Mouse (Mus musculus) limb, embryonic 11.5 days (tissue): Measurements from ENCODE around the gene Gm10197. TPM values are rescaled to one million over a fixed set of nuclear protein-coding genes. Genes with fewer than 3 reads are reported as not detected.

Experiments
- ATAC-seq: fragments of 200-750 bp; cut with Nextera tagmentation; 2 replicates; pipeline ENCODE4 v1.8.0; 2017; ENCODE audit warnings: low read depth; ENCODE audit not compliant: insufficient number of reproducible peaks, low FRiP score, low TSS enrichment
- DNase-seq: peaks from one replicate; pipeline ENCODE4 v3.0.0-alpha.2; 2015; ENCODE audit warnings: low spot score
- H3K27ac ChIP-seq: fragments of 300-500 bp; sonication (generic); replicated peaks from 2 replicates; pipeline ENCODE4 v1.5.1; 2014; ENCODE audit warnings: low read depth, mild to moderate bottlenecking, low read length
- H3K27me3 ChIP-seq: fragments of 300-500 bp; sonication (generic); 2 replicates; pipeline ENCODE4 v1.6.1; 2014; ENCODE audit warnings: mild to moderate bottlenecking, low read length, mixed read lengths; ENCODE audit not compliant: control insufficient read depth, insufficient read depth
- H3K36me3 ChIP-seq: fragments of 300-500 bp; sonication (generic); 2 replicates; pipeline ENCODE4 v1.6.1; 2014; ENCODE audit warnings: mild to moderate bottlenecking, low read length, moderate library complexity, mixed read lengths; ENCODE audit not compliant: control insufficient read depth, insufficient read depth
- H3K4me1 ChIP-seq: fragments of 300-500 bp; sonication (generic); 2 replicates; pipeline ENCODE4 v1.6.1; 2014; ENCODE audit warnings: low read length, mixed read lengths; ENCODE audit not compliant: control insufficient read depth, insufficient read depth
- H3K4me2 ChIP-seq: fragments of 300-500 bp; sonication (generic); 2 replicates; pipeline ENCODE4 v1.6.1; 2014; ENCODE audit warnings: low read depth, mild to moderate bottlenecking, moderate library complexity; ENCODE audit not compliant: severe bottlenecking
- H3K4me3 ChIP-seq: fragments of 300-500 bp; sonication (generic); 2 replicates; pipeline ENCODE4 v1.5.1; 2014; ENCODE audit warnings: low read depth, low read length
- H3K9ac ChIP-seq: fragments of 300-500 bp; sonication (generic); 2 replicates; pipeline ENCODE4 v1.6.1; 2014; ENCODE audit warnings: mild to moderate bottlenecking, low read length
- H3K9me3 ChIP-seq: fragments of 300-500 bp; sonication (generic); 2 replicates; pipeline ENCODE4 v1.6.1; 2016; ENCODE audit warnings: low read length; ENCODE audit not compliant: control insufficient read depth
- WGBS: fragments of 180-500 bp; shearing (Covaris S2); extraction: QIAGEN DNeasy Blood & Tissue Kit; methylation state at CpG from one replicate; pipeline ENCODE4 v1.1.7; 2014; 5-methylcytosine and 5-hydroxymethylcytosine counted together
- polyA plus RNA-seq: library from polyadenylated mRNA; unstranded; fragments of >200 nt; fragmentation: Nextera tagmentation; extraction: Ambion mirVana; gene quantifications from 2 replicates; pipeline ENCODE4 v1.2.1, GENCODE M21; 2014

Gm10197 gene
- polyA plus RNA-seq, 1 experiment from 2014 or later = not detected

DNA sequence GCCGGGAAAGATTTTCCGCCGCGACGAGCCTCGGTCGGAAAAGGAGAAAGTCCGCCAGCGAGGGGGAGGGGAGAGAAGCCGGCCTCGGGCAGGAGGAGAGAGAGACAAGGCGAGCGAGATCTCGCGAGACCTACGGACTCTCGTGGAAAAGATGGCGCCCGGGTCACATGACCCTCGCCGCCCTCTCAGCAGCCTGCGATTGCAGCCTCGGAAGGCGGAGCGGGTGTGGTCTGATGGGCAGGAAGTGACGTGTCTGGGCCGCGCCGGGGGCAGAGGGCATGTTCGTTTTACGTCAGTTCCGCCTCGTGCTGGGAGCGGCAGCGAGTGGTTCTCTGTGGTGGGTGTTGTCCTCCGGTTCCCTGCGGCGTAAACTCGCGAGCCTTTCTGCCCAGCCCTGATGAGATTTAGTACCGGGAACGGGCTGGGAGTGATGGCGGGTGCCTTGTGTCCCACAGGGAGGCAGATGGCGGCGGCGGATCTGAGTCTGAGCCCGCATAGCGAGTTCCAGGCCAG, 19.0 kb upstream of the Gm10197 start, which contains the start of gene Smndc1:
Gene Smndc1, minus strand, starts transcription at position 84 of the 513 bp plus-strand sequence.
- 0 out of 2 replicates have a peak, but pooled peaks cover 2% of the 10 kb centered on the region for H3K4me1 ChIP-seq
- peak within 1 kb of the TSS; percentile 97 for H3K27ac ChIP-seq
- no peaks in the 10 kb centered on the region for H3K9me3 ChIP-seq
- peak within 1 kb of the TSS; percentile 99 for H3K9ac ChIP-seq
- WGBS = under 1% methylated on average over 48 of the region's 48 CpGs
- peak within 1 kb of the TSS; percentile 60 for H3K4me2 ChIP-seq
- peak within 1 kb of the TSS; percentile 99 for H3K4me3 ChIP-seq
- peak; percentile 100 for DNase-seq
- H3K36me3 ChIP-seq = peaks cover 8% of the 10 kb centered on the region; the same call in 1 of the 2 replicates
- peak; percentile 98 for ATAC-seq
- no peaks in the 10 kb centered on the region for H3K27me3 ChIP-seq

DNA sequence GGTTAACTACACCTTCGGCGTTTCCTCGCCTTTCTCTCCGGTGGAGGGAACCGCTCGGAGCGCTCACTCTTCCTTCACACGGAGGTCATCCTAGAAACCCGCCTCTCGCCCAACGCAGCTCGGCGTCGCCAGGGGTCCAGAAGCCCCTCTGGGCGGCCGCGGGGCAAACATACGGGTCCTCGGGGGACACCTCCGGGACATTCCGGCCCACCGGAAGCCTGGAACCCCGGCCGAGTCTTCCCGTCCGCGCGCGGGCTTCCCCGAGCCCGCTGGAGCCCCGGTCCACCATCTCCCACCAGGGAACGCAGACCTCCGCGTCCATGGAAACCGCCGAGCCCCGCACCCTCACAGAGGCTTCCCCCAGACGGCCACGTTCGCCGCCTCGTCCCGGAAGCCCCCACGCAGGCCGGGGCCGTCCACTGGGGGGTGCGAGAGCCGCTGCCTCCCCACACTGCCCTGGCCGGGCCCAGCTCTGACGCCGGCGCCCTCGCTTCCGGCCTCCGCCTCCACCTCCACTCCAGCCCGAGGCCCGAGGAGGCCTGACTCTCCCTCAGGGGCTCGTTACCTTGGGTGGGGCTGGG, 18.4 kb upstream of the Gm10197 start:
- Histone ChIP-seq H3K4me1 (0 out of 2 replicates have a peak, but pooled peaks cover 2% of the 10 kb centered on the region), H3K27me3 (no peaks in the 10 kb centered on the region), H3K36me3 (peaks cover 8% of the 10 kb centered on the region; the same call in 1 of the 2 replicates), H3K4me2 (peak overlapping the region; percentile 45), H3K4me3 (peak overlapping the region; percentile 99), H3K27ac (peak overlapping the region; percentile 97), H3K9me3 (no peaks in the 10 kb centered on the region), H3K9ac (peak overlapping the region; percentile 99)
- ATAC-seq (peak; percentile 84), DNase-seq (no peak)
- WGBS = under 1% methylated on average over 58 of the region's 59 CpGs

DNA sequence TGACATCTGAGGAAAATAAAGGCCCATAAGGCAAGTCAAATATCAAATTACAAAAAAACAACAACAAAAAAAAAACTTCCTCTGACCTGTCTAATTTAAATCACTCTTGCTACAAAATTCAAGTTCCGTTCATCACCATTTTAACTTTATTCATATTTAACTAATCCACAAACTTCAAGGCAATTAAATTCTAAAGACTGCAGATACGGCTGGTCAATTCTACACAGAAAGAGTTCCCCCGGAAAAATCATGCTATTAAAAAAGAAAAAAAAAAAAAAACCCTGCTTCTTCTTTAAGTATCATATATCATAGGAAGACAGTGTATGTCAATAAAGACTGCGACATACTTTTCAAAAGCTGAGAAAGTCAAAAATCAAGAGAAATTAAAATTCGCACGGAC, 17.9 kb upstream of the Gm10197 start:
- WGBS = 24% methylated on average over 6 of the region's 6 CpGs
- 0 out of 2 replicates have a peak, but pooled peaks cover 2% of the 10 kb centered on the region for H3K4me1 ChIP-seq
- H3K4me2 ChIP-seq = peak overlapping the region; percentile 45
- DNase-seq (no peak), ATAC-seq (no peak)
- peak overlapping the region; percentile 99 for H3K4me3 ChIP-seq
- H3K27me3 ChIP-seq = no peaks in the 10 kb centered on the region
- H3K9me3 ChIP-seq = no peaks in the 10 kb centered on the region
- peak overlapping the region; percentile 99 for H3K9ac ChIP-seq
- H3K36me3 ChIP-seq = peaks cover 8% of the 10 kb centered on the region; the same call in 1 of the 2 replicates
- no peak overlapping the region for H3K27ac ChIP-seq

DNA sequence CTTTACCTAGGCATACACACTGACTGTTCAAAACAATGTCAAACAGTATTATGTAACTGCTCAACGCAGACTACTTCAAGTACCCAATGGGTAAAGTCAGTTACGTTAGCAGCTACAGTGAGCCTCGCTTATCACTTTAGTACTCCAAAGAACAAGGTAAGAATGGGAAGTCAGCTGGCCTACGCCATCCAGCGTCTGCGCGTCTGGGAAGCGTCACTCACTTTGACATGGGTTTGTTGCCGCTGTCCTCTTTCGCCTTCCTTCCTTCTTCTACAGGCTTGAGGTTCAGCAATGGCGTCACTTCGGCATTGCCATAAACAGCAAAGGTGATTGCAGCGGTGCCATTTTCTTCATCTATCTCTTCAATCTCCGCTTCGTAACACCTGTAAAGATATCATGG, 11.8 kb upstream of the Gm10197 start:
- 0 out of 2 replicates have a peak, but pooled peaks cover 2% of the 10 kb centered on the region for H3K4me1 ChIP-seq
- H3K4me3 ChIP-seq = no peak overlapping the region
- 94% methylated on average over 15 of the region's 15 CpGs for WGBS
- no peak overlapping the region for H3K27ac ChIP-seq
- H3K9ac ChIP-seq = no peak overlapping the region
- ATAC-seq = no peak
- no peaks in the 10 kb centered on the region for H3K27me3 ChIP-seq
- no peak for DNase-seq
- H3K9me3 ChIP-seq = no peaks in the 10 kb centered on the region
- no peak overlapping the region for H3K4me2 ChIP-seq
- peaks cover 27% of the 10 kb centered on the region for H3K36me3 ChIP-seq

DNA sequence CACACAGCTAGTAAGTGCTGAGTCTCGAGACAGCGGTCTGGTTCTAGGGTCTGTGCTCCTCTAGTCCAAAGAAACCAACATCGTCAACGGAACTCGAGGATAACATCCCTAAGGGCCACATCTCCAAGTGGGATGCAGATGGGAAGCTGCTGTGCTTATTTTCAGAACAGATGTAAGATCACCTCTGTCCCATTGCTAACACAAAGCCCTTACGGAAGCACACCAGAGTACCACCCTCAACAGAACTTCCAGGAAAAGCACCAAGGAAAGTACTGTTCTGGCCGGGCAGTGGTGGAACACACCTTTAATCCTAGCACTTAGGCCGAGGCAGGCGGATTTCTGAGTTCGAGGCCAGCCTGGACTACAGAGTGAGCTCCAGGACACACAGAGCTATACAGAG, 6.9 kb upstream of the Gm10197 start:
- Histone ChIP-seq H3K4me1 (no peaks in the 10 kb centered on the region), H3K27me3 (no peaks in the 10 kb centered on the region), H3K27ac (no peak overlapping the region), H3K9ac (no peak overlapping the region), H3K36me3 (peaks cover 20% of the 10 kb centered on the region), H3K4me3 (no peak overlapping the region), H3K4me2 (no peak overlapping the region), H3K9me3 (no peaks in the 10 kb centered on the region)
- 94% methylated on average over 10 of the region's 10 CpGs for WGBS
- DNase-seq = no peak
- no peak for ATAC-seq

DNA sequence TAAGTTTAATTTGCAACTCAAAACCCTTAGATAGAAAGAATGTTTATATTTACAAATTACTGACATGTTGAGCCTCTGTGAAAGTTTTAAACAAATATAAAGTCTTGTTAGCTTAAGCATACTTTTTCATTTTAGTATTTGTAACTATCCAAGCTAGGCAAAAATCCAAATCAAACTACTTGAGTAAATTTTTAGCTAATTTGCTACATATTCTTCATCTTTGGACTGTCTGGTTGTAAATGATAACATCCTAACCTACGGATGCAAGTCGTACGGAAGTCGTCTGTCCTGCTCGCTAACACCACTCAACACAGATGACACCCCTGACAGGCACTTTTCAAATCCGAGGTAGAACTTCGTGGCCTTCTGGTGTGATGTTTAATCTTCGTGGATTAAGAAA, 6.1 kb upstream of the Gm10197 start:
- no peaks in the 10 kb centered on the region for H3K9me3 ChIP-seq
- no peak for ATAC-seq
- no peak for DNase-seq
- H3K27me3 ChIP-seq = no peaks in the 10 kb centered on the region
- no peaks in the 10 kb centered on the region for H3K4me1 ChIP-seq
- H3K4me2 ChIP-seq = no peak overlapping the region
- H3K27ac ChIP-seq = no peak overlapping the region
- WGBS = 89% methylated on average over 8 of the region's 8 CpGs
- no peak overlapping the region for H3K4me3 ChIP-seq
- peaks cover 15% of the 10 kb centered on the region for H3K36me3 ChIP-seq
- H3K9ac ChIP-seq = no peak overlapping the region

DNA sequence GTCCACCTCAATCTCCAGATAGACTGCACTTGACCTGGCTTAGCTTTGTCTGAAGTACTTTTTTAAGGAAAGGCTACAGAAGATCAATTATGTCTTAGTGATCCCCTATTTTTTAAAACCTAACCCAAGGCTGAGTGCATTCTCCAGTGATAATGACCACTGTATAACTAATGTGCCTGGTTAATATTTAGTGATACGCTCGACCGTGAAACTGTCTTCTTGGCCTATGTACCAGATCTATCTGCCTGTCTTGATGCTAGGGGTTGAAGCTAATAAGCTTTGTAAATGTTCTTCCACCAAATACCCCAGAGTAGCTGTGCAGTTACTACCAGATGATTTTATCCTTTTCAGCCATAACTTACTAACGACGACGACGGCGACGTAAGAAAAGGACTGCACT, 4.2 kb upstream of the Gm10197 start:
- Histone ChIP-seq H3K9me3 (no peaks in the 10 kb centered on the region), H3K4me1 (no peaks in the 10 kb centered on the region), H3K27ac (no peak overlapping the region), H3K4me3 (no peak overlapping the region), H3K27me3 (no peaks in the 10 kb centered on the region), H3K4me2 (no peak overlapping the region), H3K9ac (no peak overlapping the region), H3K36me3 (peaks cover 9% of the 10 kb centered on the region; the same call in 1 of the 2 replicates)
- WGBS = 91% methylated on average over 9 of the region's 9 CpGs
- no peak for DNase-seq
- ATAC-seq = no peak

DNA sequence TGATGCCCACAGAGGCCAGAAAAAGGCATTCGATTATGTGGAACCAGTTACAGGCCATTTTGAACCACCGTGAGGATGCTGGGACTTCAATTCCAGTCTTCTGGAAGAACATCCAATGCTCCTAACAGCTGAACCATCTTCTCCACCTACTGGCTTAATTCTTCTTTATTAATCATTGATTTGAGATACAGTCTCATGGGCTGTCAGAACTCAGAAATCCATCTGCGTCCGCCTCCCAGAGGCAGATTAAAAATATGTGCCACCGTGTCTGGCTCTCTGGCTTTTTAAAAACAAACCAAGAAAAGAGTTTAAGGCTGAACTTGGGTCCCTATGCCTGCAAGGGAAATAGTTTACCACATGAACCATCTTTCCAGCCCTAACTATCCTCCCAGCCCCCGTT, 3.7 kb upstream of the Gm10197 start:
- Histone ChIP-seq H3K27me3 (no peaks in the 10 kb centered on the region), H3K9me3 (no peaks in the 10 kb centered on the region), H3K9ac (no peak overlapping the region), H3K4me3 (no peak overlapping the region), H3K4me1 (no peaks in the 10 kb centered on the region), H3K36me3 (peaks cover 9% of the 10 kb centered on the region; the same call in 1 of the 2 replicates), H3K4me2 (no peak overlapping the region), H3K27ac (no peak overlapping the region)
- WGBS = 89% methylated on average over 6 of the region's 6 CpGs
- DNase-seq (no peak), ATAC-seq (no peak)
